Mouse (Mus musculus) ES-Bruce4 (cell line): ENCODE data around the gene Lpcat4.
"Not testable (repeated sequence)": the region's sequence is repeated elsewhere in the genome, so short reads cannot be mapped to it uniquely, and the experiment has no call there.

ENCODE experiments used
- CTCF ChIP-seq: IDR thresholded peaks from one replicate; pipeline ENCODE4 v1.8.1; 2011; ENCODE audit warnings: low read depth, low read length
- EP300 ChIP-seq: IDR thresholded peaks from 2 replicates; pipeline ENCODE4 v1.6.1; 2011; ENCODE audit warnings: low read depth, low read length; ENCODE audit not compliant: insufficient read depth
- POLR2A ChIP-seq: IDR thresholded peaks from one replicate; pipeline ENCODE4 v1.8.1; 2011; ENCODE audit warnings: low read length; ENCODE audit not compliant: insufficient read depth

DNA sequence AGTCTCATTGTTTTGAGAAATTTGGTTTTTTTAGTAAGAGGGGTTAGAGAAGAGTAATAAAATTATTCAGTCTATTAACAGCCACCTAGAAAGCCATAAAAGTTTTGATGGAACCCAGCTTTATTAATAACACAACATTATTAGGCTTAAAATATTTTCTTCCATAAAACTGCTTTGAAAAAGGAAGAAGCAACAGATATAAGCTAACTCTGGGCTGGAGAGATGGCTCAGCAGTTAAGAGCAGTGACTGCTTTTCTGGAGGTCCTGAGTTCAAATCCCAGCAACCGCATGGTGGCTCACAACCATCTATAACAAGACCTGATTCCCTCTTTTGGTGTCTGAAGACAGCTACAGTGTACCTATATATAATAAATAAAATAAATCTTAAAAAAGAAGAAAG, 46.8 kb downstream of the Lpcat4 start:
- TF ChIP-seq POLR2A, EP300, CTCF: not testable (repeated sequence)
